Mouse (Mus musculus): ENCODE results near the gene Pde3a.

Gene Pde3a

GRCm38 (mm10) chr6:141265257-141265656 is 16.2 kb downstream of the Pde3a start:
- DNase-seq (ENCODE audit: extremely low read depth, low read depth): no peak

GRCm38 (mm10) chr6:141267888-141268570 is 19.0 kb downstream of the Pde3a start:
- no peak for DNase-seq (ENCODE audit: extremely low read depth, low read depth)

- DNase-seq (ENCODE audit: extremely low read depth, low read depth): no peak
Observed at GRCm38 (mm10) chr6:141268871-141269270, 19.8 kb downstream of the Pde3a start.

GRCm38 (mm10) chr6:141271133-141271532 is 22.1 kb downstream of the Pde3a start:
- DNase-seq (ENCODE audit: extremely low read depth, low read depth): no peak

- no peak for DNase-seq (ENCODE audit: extremely low read depth, low read depth)
Observed at GRCm38 (mm10) chr6:141271579-141271978, 22.5 kb downstream of the Pde3a start.

GRCm38 (mm10) chr6:141273685-141274084 is 24.6 kb downstream of the Pde3a start:
- no peak for DNase-seq (ENCODE audit: extremely low read depth, low read depth)

- no peak for DNase-seq (ENCODE audit: extremely low read depth, low read depth)
Observed at GRCm38 (mm10) chr6:141281685-141282084, 32.6 kb downstream of the Pde3a start.

- no peak for DNase-seq (ENCODE audit: extremely low read depth, low read depth)
Observed at GRCm38 (mm10) chr6:141282796-141283195, 33.7 kb downstream of the Pde3a start.

- no peak for DNase-seq (ENCODE audit: extremely low read depth, low read depth)
Observed at GRCm38 (mm10) chr6:141291195-141291594, 42.1 kb downstream of the Pde3a start.

- DNase-seq (ENCODE audit: extremely low read depth, low read depth): no peak
Observed at GRCm38 (mm10) chr6:141292826-141293459, 43.9 kb downstream of the Pde3a start.

GRCm38 (mm10) chr6:141293460-141293853 is 44.4 kb downstream of the Pde3a start:
- DNase-seq (ENCODE audit: extremely low read depth, low read depth): no peak

- no peak for DNase-seq (ENCODE audit: extremely low read depth, low read depth)
Observed at GRCm38 (mm10) chr6:141295264-141295663, 46.2 kb downstream of the Pde3a start.

GRCm38 (mm10) chr6:141301750-141302748 is 53.0 kb downstream of the Pde3a start:
- no peak for DNase-seq (ENCODE audit: extremely low read depth, low read depth)

GRCm38 (mm10) chr6:141302842-141303241 is 53.8 kb downstream of the Pde3a start:
- DNase-seq (ENCODE audit: extremely low read depth, low read depth): no peak

GRCm38 (mm10) chr6:141307326-141307725 is 58.3 kb downstream of the Pde3a start:
- DNase-seq (ENCODE audit: extremely low read depth, low read depth): no peak

GRCm38 (mm10) chr6:141308451-141308850 is 59.4 kb downstream of the Pde3a start:
- DNase-seq (ENCODE audit: extremely low read depth, low read depth): no peak

- no peak for DNase-seq (ENCODE audit: extremely low read depth, low read depth)
Observed at GRCm38 (mm10) chr6:141309872-141310271, 60.8 kb downstream of the Pde3a start.

GRCm38 (mm10) chr6:141310351-141310750 is 61.3 kb downstream of the Pde3a start:
- DNase-seq (ENCODE audit: extremely low read depth, low read depth): no peak

GRCm38 (mm10) chr6:141311615-141312014 is 62.5 kb downstream of the Pde3a start:
- DNase-seq (ENCODE audit: extremely low read depth, low read depth): no peak

- DNase-seq (ENCODE audit: extremely low read depth, low read depth): no peak
Observed at GRCm38 (mm10) chr6:141313112-141313511, 64.0 kb downstream of the Pde3a start.

GRCm38 (mm10) chr6:141318440-141318839 is 69.4 kb downstream of the Pde3a start:
- DNase-seq (ENCODE audit: extremely low read depth, low read depth): no peak

- DNase-seq (ENCODE audit: extremely low read depth, low read depth): no peak
Observed at GRCm38 (mm10) chr6:141321253-141321652, 72.2 kb downstream of the Pde3a start.
